Mouse (Mus musculus): ENCODE measurements around the gene Gm21095.
"Not testable (repeated sequence)": the region's sequence is repeated elsewhere in the genome, so short reads cannot be mapped to it uniquely, and the experiment has no call there.

The Gm21095 gene

DNA sequence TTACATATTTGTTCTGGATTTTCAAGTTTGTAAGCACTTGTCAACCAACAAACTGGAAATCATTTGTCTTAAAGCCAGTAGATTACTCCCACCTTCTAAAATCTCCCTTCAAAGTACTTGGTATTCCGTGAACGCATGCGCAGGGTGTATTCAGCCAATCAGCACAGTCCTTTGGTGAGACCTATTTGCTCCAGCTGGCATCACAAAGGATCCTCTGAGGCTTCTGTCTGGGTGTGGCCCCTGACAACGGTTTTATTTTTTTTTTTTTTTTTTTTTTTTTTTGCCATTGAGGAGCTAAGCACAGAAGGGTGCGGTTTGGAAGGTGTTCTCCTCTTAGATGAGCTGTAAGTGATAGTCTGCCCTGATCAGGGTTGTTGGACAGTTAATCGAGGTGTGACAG, at the start of gene Gm21095:
TSS of gene Gm21095 (plus strand) at position 301 of the 400 bp plus-strand sequence.
- not testable (repeated sequence) for DNase-seq (ENCODE audit: low spot score)

Data from lung, postnatal 25 days (tissue).